Mouse (Mus musculus) retina, embryonic 14.5 days (tissue): ENCODE results near the gene Igf2bp2.
A peak's percentile ranks its signal among the peaks of the same experiment; 100 is the strongest.

Source experiments
- DNase-seq: peaks from one replicate; pipeline ENCODE4 v3.0.0-alpha.2; 2015; ENCODE audit warnings: low spot score

The Igf2bp2 gene

GRCm38 (mm10) chr16:22149076-22149475 is 14.0 kb downstream of the Igf2bp2 start:
- DNase-seq, result no peak

- no peak for DNase-seq
Measured at GRCm38 (mm10) chr16:22147131-22147530, 16.0 kb downstream of the Igf2bp2 start.

- DNase-seq, result no peak
Measured at GRCm38 (mm10) chr16:22146071-22146470, 17.0 kb downstream of the Igf2bp2 start.

GRCm38 (mm10) chr16:22144490-22144889 is 18.6 kb downstream of the Igf2bp2 start:
- no peak for DNase-seq

- no peak for DNase-seq
Measured at GRCm38 (mm10) chr16:22140861-22141260, 22.2 kb downstream of the Igf2bp2 start.

GRCm38 (mm10) chr16:22139821-22140220 is 23.3 kb downstream of the Igf2bp2 start:
- no peak for DNase-seq

- peak; percentile 21 for DNase-seq
Measured at GRCm38 (mm10) chr16:22136198-22136597, 26.9 kb downstream of the Igf2bp2 start.

GRCm38 (mm10) chr16:22131321-22131720 is 31.8 kb downstream of the Igf2bp2 start:
- no peak for DNase-seq

- DNase-seq, result no peak
Measured at GRCm38 (mm10) chr16:22129511-22129910, 33.6 kb downstream of the Igf2bp2 start.

- no peak for DNase-seq
Measured at GRCm38 (mm10) chr16:22128595-22128994, 34.5 kb downstream of the Igf2bp2 start.

- DNase-seq, result no peak
Measured at GRCm38 (mm10) chr16:22127806-22128205, 35.3 kb downstream of the Igf2bp2 start.

- DNase-seq, result no peak
Measured at GRCm38 (mm10) chr16:22126936-22127335, 36.2 kb downstream of the Igf2bp2 start.

- no peak for DNase-seq
Measured at GRCm38 (mm10) chr16:22124325-22124918, 38.7 kb downstream of the Igf2bp2 start.

- DNase-seq, result peak; percentile 76
Measured at GRCm38 (mm10) chr16:22123658-22124057, 39.4 kb downstream of the Igf2bp2 start.

- no peak for DNase-seq
Measured at GRCm38 (mm10) chr16:22121109-22121508, 42.0 kb downstream of the Igf2bp2 start.

GRCm38 (mm10) chr16:22119524-22119923 is 43.6 kb downstream of the Igf2bp2 start:
- no peak for DNase-seq

- no peak for DNase-seq
Measured at GRCm38 (mm10) chr16:22118716-22119501, 44.2 kb downstream of the Igf2bp2 start.

- DNase-seq, result no peak
Measured at GRCm38 (mm10) chr16:22118151-22118550, 44.9 kb downstream of the Igf2bp2 start.

GRCm38 (mm10) chr16:22116748-22117147 is 46.4 kb downstream of the Igf2bp2 start:
- DNase-seq, result no peak

GRCm38 (mm10) chr16:22116058-22116457 is 47.0 kb downstream of the Igf2bp2 start:
- no peak for DNase-seq

- DNase-seq, result no peak
Measured at GRCm38 (mm10) chr16:22110036-22110435, 53.1 kb downstream of the Igf2bp2 start.

- no peak for DNase-seq
Measured at GRCm38 (mm10) chr16:22109159-22109558, 53.9 kb downstream of the Igf2bp2 start.

- DNase-seq, result peak; percentile 50
Measured at GRCm38 (mm10) chr16:22107897-22108516, 55.1 kb downstream of the Igf2bp2 start.
